Mouse (Mus musculus): ENCODE measurements at regions not wholly inside any gene's neighbourhood (a gene's known extent, or its start where the extent isn't known, plus 50 kb on each side); places are given as distances from the start of the nearest gene placed in this dataset.

DNA sequence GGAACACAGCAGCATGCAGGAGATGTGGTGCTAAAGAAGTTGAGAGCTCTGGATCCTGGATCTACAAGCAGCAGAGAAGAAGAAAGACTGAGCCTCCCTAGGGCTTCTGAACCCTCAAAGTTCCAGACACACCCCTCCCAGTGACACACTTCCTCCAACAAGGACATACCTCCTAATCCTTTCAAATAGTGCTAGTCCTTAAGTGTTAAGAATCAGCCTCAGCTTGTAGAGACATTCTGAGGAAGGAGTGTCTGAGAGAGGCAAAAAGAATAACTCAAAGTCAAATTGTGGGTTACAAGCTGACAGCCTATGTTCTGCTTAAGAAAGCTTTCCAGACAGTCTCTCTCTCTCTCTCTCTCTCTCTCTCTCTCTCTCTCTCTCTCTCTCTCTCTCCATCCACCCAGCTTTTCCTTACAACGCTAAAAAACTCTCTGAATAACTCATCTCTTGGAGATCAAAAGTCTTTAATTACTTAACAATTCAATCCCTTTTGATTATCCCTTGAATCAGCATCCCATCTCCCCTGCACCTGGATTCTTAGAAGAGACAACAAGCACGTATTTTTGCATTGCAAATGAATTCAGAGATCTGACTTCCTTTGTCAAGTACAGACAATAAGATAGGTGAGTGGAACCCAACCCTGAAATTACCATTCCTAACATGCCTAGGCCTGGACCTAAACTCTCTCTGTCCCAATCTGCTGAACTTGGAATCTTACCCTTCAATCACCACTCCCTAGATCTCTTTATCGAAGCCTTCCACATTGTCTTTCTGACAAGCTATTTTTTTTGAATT is 285.7 kb downstream of the Rnf152 start:
- Histone ChIP-seq H3K4me1 (replicated peaks) (no peaks in the 10 kb centered on the region), H3K4me2 (no peak overlapping the region), H3K9me3 (replicated peaks) (no peaks in the 10 kb centered on the region), H3K9ac (no peak overlapping the region), H3K36me3 (no peaks in the 10 kb centered on the region), H3K4me3 (no peak overlapping the region), H3K27ac (no peak overlapping the region), H3K27me3 (no peaks in the 10 kb centered on the region)
- 49% methylated on average over 3 of the region's 3 CpGs for WGBS
- no peak for ATAC-seq (replicated peaks; ENCODE audit: insufficient number of reproducible peaks, insufficient read depth, low FRiP score, low read depth)

DNA sequence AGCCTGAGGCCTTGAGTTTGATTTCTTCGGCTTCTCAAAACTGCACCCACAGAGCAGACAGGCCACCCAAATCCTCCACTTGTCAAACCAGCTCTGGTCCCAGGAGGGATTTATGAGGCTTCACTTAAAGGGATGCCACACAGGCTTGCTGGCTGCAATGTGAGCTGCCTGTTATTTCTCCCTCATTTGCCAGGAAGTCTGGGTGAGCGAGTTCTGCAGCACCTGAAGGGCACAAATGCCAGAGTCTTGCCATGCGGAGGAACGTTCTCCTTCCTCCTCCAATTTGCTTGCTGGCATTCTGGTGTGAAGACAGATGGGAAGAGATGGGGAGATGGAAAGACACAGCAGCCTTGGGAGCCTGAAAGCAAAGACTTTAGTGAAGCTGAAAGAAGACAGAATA is 288.6 kb downstream of the Rnf152 start:
- Histone ChIP-seq H3K4me3 (no peak overlapping the region), H3K27me3 (no peaks in the 10 kb centered on the region), H3K9ac (no peak overlapping the region), H3K4me2 (no peak overlapping the region), H3K36me3 (no peaks in the 10 kb centered on the region), H3K9me3 (replicated peaks) (no peaks in the 10 kb centered on the region), H3K27ac (no peak overlapping the region), H3K4me1 (replicated peaks) (no peaks in the 10 kb centered on the region)
- ATAC-seq (replicated peaks; ENCODE audit: insufficient number of reproducible peaks, insufficient read depth, low FRiP score, low read depth), result no peak
- WGBS, result 71% methylated on average over 4 of the region's 4 CpGs

DNA sequence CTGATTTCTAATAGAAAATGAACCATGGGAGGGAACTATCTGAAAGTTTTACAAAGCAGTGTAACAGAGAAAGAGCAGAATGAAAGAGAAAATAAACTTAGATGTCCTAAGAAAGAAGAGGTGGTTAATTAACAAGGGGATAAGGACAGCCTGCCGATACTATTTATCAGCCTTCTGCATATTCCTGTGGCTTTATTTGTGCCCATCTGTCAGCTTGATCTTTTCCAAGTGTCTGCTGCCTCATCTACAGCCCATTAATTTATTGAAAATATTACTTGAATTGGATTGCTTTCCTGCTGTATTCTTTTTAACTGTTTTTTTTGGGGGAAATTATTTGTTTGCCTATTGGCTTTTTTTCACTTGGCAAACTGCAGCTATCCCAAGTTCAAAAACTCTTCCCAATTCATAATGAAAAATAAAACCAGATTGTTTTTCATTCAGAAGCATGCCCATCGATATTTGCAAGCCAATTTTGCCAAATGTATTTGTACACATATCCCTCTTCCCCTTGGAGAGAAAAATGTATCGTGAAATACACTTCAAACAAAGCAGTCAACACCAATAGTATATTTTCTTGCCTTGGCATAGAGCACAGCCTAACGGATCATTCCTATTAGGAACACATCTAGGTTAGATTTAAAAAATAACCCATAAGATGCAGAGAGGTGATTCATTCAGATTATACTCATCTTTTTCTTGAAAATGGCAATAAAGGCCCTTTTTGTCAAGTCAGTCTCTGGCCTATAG is 289.3 kb downstream of the Rnf152 start:
- no peaks in the 10 kb centered on the region for H3K27me3 ChIP-seq
- WGBS, result 77% methylated on average over 4 of the region's 4 CpGs
- ATAC-seq (replicated peaks; ENCODE audit: insufficient number of reproducible peaks, insufficient read depth, low FRiP score, low read depth), result no peak
- H3K36me3 ChIP-seq, result no peaks in the 10 kb centered on the region
- no peak overlapping the region for H3K9ac ChIP-seq
- no peaks in the 10 kb centered on the region for H3K9me3 ChIP-seq (replicated peaks)
- no peak overlapping the region for H3K27ac ChIP-seq
- no peak overlapping the region for H3K4me3 ChIP-seq
- H3K4me2 ChIP-seq, result no peak overlapping the region
- H3K4me1 ChIP-seq (replicated peaks), result no peaks in the 10 kb centered on the region

DNA sequence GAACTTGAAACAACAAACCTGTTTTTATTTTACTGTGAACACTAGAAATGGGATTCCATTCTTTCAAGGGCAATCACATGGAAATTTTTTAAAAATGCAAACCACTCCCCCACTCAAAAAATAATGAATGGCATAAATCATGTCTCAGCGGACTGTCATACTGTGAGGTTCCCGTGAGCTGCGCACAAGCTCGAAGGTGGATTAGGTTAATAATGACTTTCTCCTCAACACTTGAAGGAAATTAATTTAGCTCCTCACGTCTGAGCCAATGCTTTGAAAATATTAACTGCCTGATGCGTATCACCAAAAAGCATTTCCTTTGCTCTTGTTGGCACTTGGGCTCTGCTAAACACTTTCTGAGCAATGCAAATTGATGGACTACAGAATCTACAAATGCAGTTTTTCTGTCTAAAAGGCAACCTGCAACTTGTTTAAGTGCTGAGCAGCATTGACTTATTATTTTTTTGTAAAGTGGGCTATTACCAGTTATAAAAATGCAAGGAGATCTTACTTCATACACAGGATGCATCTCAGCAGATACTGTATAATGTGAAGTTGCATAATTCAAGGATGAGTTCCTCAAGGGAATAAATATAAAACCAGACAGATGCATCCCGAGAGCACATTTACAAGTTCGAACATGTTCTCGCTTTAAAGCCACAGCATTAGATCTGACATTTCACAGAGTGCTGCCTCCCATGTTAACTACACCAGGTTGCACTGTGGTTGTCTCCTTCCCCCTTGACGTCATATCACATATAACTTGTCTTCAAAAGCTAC is 282.4 kb downstream of the Cdh20 start:
- H3K4me2 ChIP-seq, result no peak overlapping the region
- no peak overlapping the region for H3K27ac ChIP-seq
- no peaks in the 10 kb centered on the region for H3K36me3 ChIP-seq
- no peak for ATAC-seq (replicated peaks; ENCODE audit: insufficient number of reproducible peaks, insufficient read depth, low FRiP score, low read depth)
- no peaks in the 10 kb centered on the region for H3K9me3 ChIP-seq (replicated peaks)
- no peaks in the 10 kb centered on the region for H3K4me1 ChIP-seq (replicated peaks)
- 82% methylated on average over 10 of the region's 10 CpGs for WGBS
- H3K27me3 ChIP-seq, result no peaks in the 10 kb centered on the region
- no peak overlapping the region for H3K4me3 ChIP-seq
- no peak overlapping the region for H3K9ac ChIP-seq
